Mouse (Mus musculus) thymus, adult 2 months (tissue): ENCODE results near the gene Heatr5a. TPM values are rescaled to one million over a fixed set of nuclear protein-coding genes. Genes with fewer than 3 reads are reported as not detected.

ENCODE experiments used
- DNase-seq: peaks from one replicate; pipeline ENCODE4 v3.0.0; 2021
- H3K27ac ChIP-seq: fragments of 200-500 bp; 2 replicates; pipeline ENCODE4 v1.5.1; 2012; ENCODE audit warnings: low read length, control low read depth; ENCODE audit not compliant: control insufficient read depth, insufficient read depth
- H3K27me3 ChIP-seq: fragments of 200-500 bp; 2 replicates; pipeline ENCODE4 v1.6.1; 2012; ENCODE audit warnings: mild to moderate bottlenecking, low read length, moderate library complexity, mixed read lengths; ENCODE audit not compliant: control insufficient read depth, insufficient read depth
- H3K36me3 ChIP-seq: fragments of 200-500 bp; 2 replicates; pipeline ENCODE4 v1.6.1; 2012; ENCODE audit warnings: mild to moderate bottlenecking, low read length, moderate library complexity; ENCODE audit not compliant: control insufficient read depth, insufficient read depth
- H3K4me1 ChIP-seq: fragments of 200-500 bp; replicated peaks from 2 replicates; pipeline ENCODE4 v1.6.1; 2012; ENCODE audit warnings: low read length; ENCODE audit not compliant: control insufficient read depth, insufficient read depth
- H3K4me3 ChIP-seq: fragments of 200-500 bp; 2 replicates; pipeline ENCODE4 v1.5.1; 2012; ENCODE audit warnings: mild to moderate bottlenecking, low read length, control low read depth, moderate library complexity; ENCODE audit not compliant: control insufficient read depth, insufficient read depth
- CTCF ChIP-seq: fragments of 200-500 bp; IDR thresholded peaks from 2 replicates; pipeline ENCODE4 v1.5.1; 2012; ENCODE audit warnings: mild to moderate bottlenecking, control low read depth, low read length, moderate library complexity, borderline replicate concordance; ENCODE audit not compliant: control insufficient read depth, poor library complexity, insufficient read depth; ENCODE audit errors: extremely low read depth
- POLR2A ChIP-seq: fragments of 200-500 bp; IDR thresholded peaks from 2 replicates; pipeline ENCODE4 v1.6.1; 2012; ENCODE audit warnings: mild to moderate bottlenecking, low read length, control low read depth, moderate library complexity; ENCODE audit not compliant: control insufficient read depth, poor library complexity, insufficient read depth; ENCODE audit errors: extremely low read depth
- WGBS: fragments of 180-500 bp; shearing (Covaris S2); methylation state at CpG from one replicate; pipeline ENCODE4 v1.1.7; 2018; 5-methylcytosine and 5-hydroxymethylcytosine counted together
- polyA plus RNA-seq: library from polyadenylated mRNA; depleted of rRNA; stranded (reverse); fragments of >200 nt; gene quantifications from 2 replicates; pipeline ENCODE4 v1.2.3, GENCODE M21; 2012

Gene Heatr5a
- polyA plus RNA-seq, 1 experiment, result 39.9 TPM

GRCm38 (mm10) chr12:51896901-51897300 is 74.2 kb downstream of the Heatr5a start:
- Histone ChIP-seq H3K27me3 (no peaks in the 10 kb centered on the region), H3K27ac (no peak overlapping the region), H3K4me1 (peaks cover 3% of the 10 kb centered on the region; the same call in 1 of the 2 replicates), H3K36me3 (no peaks in the 10 kb centered on the region), H3K4me3 (no peak overlapping the region)
- TF ChIP-seq POLR2A (no peak), CTCF (no peak)
- no peak for DNase-seq
- 83% methylated on average over 4 of the region's 4 CpGs for WGBS

GRCm38 (mm10) chr12:51888609-51889008 is 82.5 kb downstream of the Heatr5a start:
- TF ChIP-seq CTCF (no peak), POLR2A (no peak)
- Histone ChIP-seq H3K4me3 (no peak overlapping the region), H3K36me3 (no peaks in the 10 kb centered on the region), H3K27me3 (no peaks in the 10 kb centered on the region), H3K27ac (peak overlapping the region; percentile 97), H3K4me1 (peaks cover 20% of the 10 kb centered on the region)
- WGBS, result 82% methylated on average over 12 of the region's 12 CpGs
- DNase-seq, result no peak

- H3K4me1 ChIP-seq, result peaks cover 20% of the 10 kb centered on the region
- DNase-seq, result peak; percentile 57
- peak overlapping the region; percentile 39 for H3K4me3 ChIP-seq
- 3% methylated on average over 11 of the region's 11 CpGs for WGBS
- no peaks in the 10 kb centered on the region for H3K27me3 ChIP-seq
- peak overlapping the region; percentile 97 for H3K27ac ChIP-seq
- TF ChIP-seq POLR2A, result no peak
- no peak for TF ChIP-seq CTCF
- no peaks in the 10 kb centered on the region for H3K36me3 ChIP-seq
Observed at GRCm38 (mm10) chr12:51887301-51888290, 83.5 kb downstream of the Heatr5a start.

- H3K27me3 ChIP-seq, result no peaks in the 10 kb centered on the region
- WGBS, result 29% methylated on average over 6 of the region's 6 CpGs
- TF ChIP-seq CTCF (no peak), POLR2A (no peak)
- H3K27ac ChIP-seq, result peak overlapping the region; percentile 83
- no peak overlapping the region for H3K4me3 ChIP-seq
- peak; percentile 71 for DNase-seq
- H3K4me1 ChIP-seq, result peaks cover 20% of the 10 kb centered on the region
- H3K36me3 ChIP-seq, result no peaks in the 10 kb centered on the region
Observed at GRCm38 (mm10) chr12:51886369-51886768, 84.8 kb downstream of the Heatr5a start.

GRCm38 (mm10) chr12:51884801-51885200 is 86.3 kb downstream of the Heatr5a start:
- no peaks in the 10 kb centered on the region for H3K27me3 ChIP-seq
- H3K4me1 ChIP-seq, result peaks cover 20% of the 10 kb centered on the region
- DNase-seq, result no peak
- H3K27ac ChIP-seq, result no peak overlapping the region
- TF ChIP-seq CTCF (no peak), POLR2A (no peak)
- 81% methylated on average over 2 of the region's 2 CpGs for WGBS
- no peak overlapping the region for H3K4me3 ChIP-seq
- H3K36me3 ChIP-seq, result no peaks in the 10 kb centered on the region; the same call in 1 of the 2 replicates

- WGBS, result 97% methylated on average over 9 of the region's 9 CpGs
- H3K36me3 ChIP-seq, result peaks cover 9% of the 10 kb centered on the region
- H3K27me3 ChIP-seq, result no peaks in the 10 kb centered on the region
- no peak overlapping the region for H3K4me3 ChIP-seq
- DNase-seq, result no peak
- no peak overlapping the region for H3K27ac ChIP-seq
- peaks cover 16% of the 10 kb centered on the region for H3K4me1 ChIP-seq
- TF ChIP-seq POLR2A (no peak), CTCF (no peak)
Observed at GRCm38 (mm10) chr12:51883297-51883805, 87.8 kb downstream of the Heatr5a start.
